In the genomic region with DNA sequence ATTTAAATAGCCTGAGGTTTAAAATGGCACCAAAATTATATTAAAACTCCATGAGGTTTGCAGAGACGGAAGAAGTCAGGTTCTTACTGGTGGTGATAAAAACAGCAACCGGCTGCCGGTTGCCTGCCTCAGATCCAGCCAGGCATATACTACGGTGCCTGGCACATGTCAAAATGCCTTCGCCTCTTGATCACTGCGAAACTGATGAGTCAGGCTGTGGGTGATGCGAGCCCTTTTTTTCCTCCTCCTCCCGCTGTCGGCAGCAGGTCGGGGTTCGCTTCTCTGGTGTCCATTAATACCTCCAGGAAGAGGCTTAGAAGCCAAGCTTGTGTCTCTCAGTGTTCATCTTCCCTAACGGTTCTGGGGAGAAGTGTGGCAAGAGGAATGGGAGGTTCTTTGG, we compare ENCODE assay signal across 8 mouse cellular contexts. TPM values are rescaled to one million over a fixed set of nuclear protein-coding genes. Genes with fewer than 3 reads are reported as not detected.
DNase-seq lines count a peak whose midpoint lies in the region; ATAC-seq and TF ChIP-seq lines count a peak whose summit lies in the region.

No protein-coding gene starts in this region.

- no peak overlapping the region for H3K27ac ChIP-seq in forebrain, postnatal 0 days (ENCODE audit: low read depth, low read length)
- no peak overlapping the region for H3K27ac ChIP-seq in forebrain, embryonic 13.5 days
- peak overlapping the region; percentile 95 for H3K27ac ChIP-seq in CH12.LX (ENCODE audit: insufficient read depth, low read depth)
- H3K27ac ChIP-seq in macrophage, result peak overlapping the region; percentile 97
- H3K27ac ChIP-seq in intestine, postnatal 0 days (ENCODE audit: low read depth, low read length), result no peak overlapping the region

- no peaks in the 10 kb centered on the region for H3K9me3 ChIP-seq in forebrain, postnatal 0 days (ENCODE audit: low read length)
- no peaks in the 10 kb centered on the region for H3K9me3 ChIP-seq in forebrain, embryonic 13.5 days (replicated peaks)
- H3K9me3 ChIP-seq in CH12.LX (replicated peaks; ENCODE audit: low read length), result no peaks in the 10 kb centered on the region
- no peaks in the 10 kb centered on the region for H3K9me3 ChIP-seq in intestine, postnatal 0 days (ENCODE audit: control insufficient read depth)

- no peaks in the 10 kb centered on the region for H3K4me1 ChIP-seq in forebrain, postnatal 0 days (ENCODE audit: insufficient read depth)
- peaks cover 15% of the 10 kb centered on the region; the same call in 1 of the 2 replicates for H3K4me1 ChIP-seq in forebrain, embryonic 13.5 days
- peaks cover 30 to 87% of the 10 kb centered on the region in 2 experiments for H3K4me1 ChIP-seq in CH12.LX (ENCODE audit: control insufficient read depth in 1 of 2, insufficient read depth in 2 of 2)
- no peaks in the 10 kb centered on the region for H3K4me1 ChIP-seq in intestine, postnatal 0 days (replicated peaks; ENCODE audit: control insufficient read depth, insufficient read depth, low read length)

- in situ Hi-C loops in CH12.LX (cut with MboI; ENCODE audit: low pct_ligation_motif_present, low pct_unique_long_range_greater_than_20kb, low sequenced_read_pairs), result no loop called here

- peak; percentile 49; the same call in 1 of the 2 replicates for TF ChIP-seq POLR2A in CH12.LX (IDR thresholded peaks at IDR 0.05; ENCODE audit: low read depth, low read length)

- no peak overlapping the region for H3K4me3 ChIP-seq in forebrain, postnatal 0 days (ENCODE audit: low read depth, low read length)
- no peak overlapping the region for H3K4me3 ChIP-seq in forebrain, embryonic 13.5 days
- peak overlapping the region in 2 of 3 experiments; percentile 45 to 50 for H3K4me3 ChIP-seq in CH12.LX (replicated peaks in 1 of 3; ENCODE audit: low read depth in 2 of 3, low read length in 2 of 3, poor library complexity in 1 of 3)
- H3K4me3 ChIP-seq in macrophage (ENCODE audit: inconsistent target), result peak overlapping the region; percentile 9; the same call in 1 of the 2 replicates
- no peak overlapping the region for H3K4me3 ChIP-seq in intestine, postnatal 0 days (ENCODE audit: low read depth, low read length)

- H3K27me3 ChIP-seq in forebrain, postnatal 0 days (ENCODE audit: insufficient read depth, low read length), result no peaks in the 10 kb centered on the region
- no peaks in the 10 kb centered on the region for H3K27me3 ChIP-seq in forebrain, embryonic 13.5 days
- H3K27me3 ChIP-seq in CH12.LX (replicated peaks), result no peaks in the 10 kb centered on the region
- no peaks in the 10 kb centered on the region for H3K27me3 ChIP-seq in intestine, postnatal 0 days (replicated peaks; ENCODE audit: control insufficient read depth, insufficient read depth, low read length)

- H3K79me2 ChIP-seq in CH12.LX (replicated peaks; ENCODE audit: control insufficient read depth, extremely low read depth, insufficient read depth, poor library complexity, severe bottlenecking), result peaks cover 4% of the 10 kb centered on the region; the same call in 1 of the 2 replicates
- H3K79me2 ChIP-seq in macrophage (ENCODE audit: inconsistent target), result peaks cover 63% of the 10 kb centered on the region

- dilution Hi-C loops in CH12.LX (cut with MboI; ENCODE audit: extremely low pct_ligation_motif_present, extremely low pct_unique_long_range_greater_than_20kb, low sequenced_read_pairs), result loop anchor here (25.0 kb wide), 1 partner anchor 107 kb away; no protein-coding TSS in a partner anchor

- no peak overlapping the region for H3K9ac ChIP-seq in forebrain, postnatal 0 days
- no peak overlapping the region for H3K9ac ChIP-seq in forebrain, embryonic 13.5 days
- H3K9ac ChIP-seq in CH12.LX (ENCODE audit: insufficient read depth, low read depth), result peak overlapping the region; percentile 69
- no peak overlapping the region for H3K9ac ChIP-seq in intestine, postnatal 0 days (ENCODE audit: low read depth, low read length)

- WGBS in forebrain, postnatal 0 days, result 65% methylated on average over 12 of the region's 12 CpGs
- WGBS in forebrain, embryonic 13.5 days, result 83% methylated on average over 12 of the region's 12 CpGs
- WGBS in macrophage (ENCODE audit: missing documents), result 1% methylated on average over 12 of the region's 12 CpGs
- 65% methylated on average over 12 of the region's 12 CpGs for WGBS in intestine, postnatal 0 days

- H3K4me2 ChIP-seq in forebrain, postnatal 0 days (ENCODE audit: low read depth), result no peak overlapping the region
- no peak overlapping the region for H3K4me2 ChIP-seq in forebrain, embryonic 13.5 days
- peak overlapping the region; percentile 59 for H3K4me2 ChIP-seq in CH12.LX (ENCODE audit: insufficient read depth, low read depth, poor library complexity, severe bottlenecking)
- H3K4me2 ChIP-seq in intestine, postnatal 0 days (replicated peaks; ENCODE audit: low read depth), result no peak overlapping the region

- DNase-seq in forebrain, postnatal 0 days, result peak; percentile 33
- DNase-seq in CH12.LX (ENCODE audit: extremely low read depth), result peak; percentile 92
- DNase-seq in cerebellum, postnatal 36 days, result peak; percentile 65 to 66
- DNase-seq in thymus, postnatal 10 days (ENCODE audit: low spot score in 2 of 2), result peak; percentile 50 to 52

- ATAC-seq in forebrain, postnatal 0 days, result peak; percentile 58; the same call in 1 of the 2 replicates
- ATAC-seq in forebrain, embryonic 13.5 days, result no peak
- ATAC-seq in inflammation-experienced regulatory T-cells, adult 6 months, result peak; percentile 67
- no peak for ATAC-seq in intestine, postnatal 0 days

- no peak for TF ChIP-seq CTCF in forebrain, postnatal 0 days (IDR thresholded peaks at IDR 0.05; ENCODE audit: low read depth)
- no peak for TF ChIP-seq CTCF in CH12.LX (conservative IDR thresholded peaks at IDR 0.05 in 1 of 2, IDR thresholded peaks at IDR 0.05 in 1 of 2; ENCODE audit: low read depth in 2 of 2, low read length in 2 of 2)
- TF ChIP-seq CTCF in intestine, postnatal 0 days (IDR thresholded peaks at IDR 0.05; ENCODE audit: low read depth), result no peak

- TF ChIP-seq RAD21 in CH12.LX (IDR thresholded peaks at IDR 0.05; ENCODE audit: low read depth, low read length), result no peak; the same call in none of the 2 replicates

- peaks cover 2% of the 10 kb centered on the region; the same call in 1 of the 2 replicates for H3K36me3 ChIP-seq in forebrain, postnatal 0 days (ENCODE audit: insufficient read depth)
- peaks cover 11% of the 10 kb centered on the region; the same call in 1 of the 2 replicates for H3K36me3 ChIP-seq in forebrain, embryonic 13.5 days (ENCODE audit: poor library complexity, severe bottlenecking)
- H3K36me3 ChIP-seq in CH12.LX (replicated peaks in 1 of 2; ENCODE audit: control insufficient read depth in 1 of 2, insufficient read depth in 1 of 2, low read length in 1 of 2) (no peaks in the 10 kb centered on the region), macrophage (ENCODE audit: inconsistent target) (peaks cover 11% of the 10 kb centered on the region; the same call in 1 of the 2 replicates)
- H3K36me3 ChIP-seq in intestine, postnatal 0 days (ENCODE audit: control insufficient read depth, insufficient read depth), result no peaks in the 10 kb centered on the region

- TF ChIP-seq EP300 in CH12.LX (IDR thresholded peaks at IDR 0.05; ENCODE audit: low read length), result no peak

TF ChIP-seq in CH12.LX, 34 proteins besides CTCF, POLR2A, EP300 and RAD21 (continues in another document):
- TF ChIP-seq IRF4 (IDR thresholded peaks at IDR 0.05; ENCODE audit: low read depth, low read length) (peak; percentile 34; the same call in 1 of the 2 replicates), ZC3H11A (IDR thresholded peaks at IDR 0.05; ENCODE audit: low read depth, low read length) (no peak), MAZ (IDR thresholded peaks at IDR 0.05; ENCODE audit: low read depth, low read length) (0 out of 2 replicates have a peak, but pooled peaks have one; percentile 6), MEF2A (IDR thresholded peaks at IDR 0.05; ENCODE audit: borderline replicate concordance, low read depth, low read length) (peak; percentile 77), UBTF (IDR thresholded peaks at IDR 0.05; ENCODE audit: low read depth, low read length) (no peak), RCOR1 (conservative IDR thresholded peaks at IDR 0.05; ENCODE audit: low read depth, low read length) (no peak), KAT2A (IDR thresholded peaks at IDR 0.05; ENCODE audit: insufficient replicate concordance, low read length) (0 out of 2 replicates have a peak, but pooled peaks have one; percentile 24), CHD2 (IDR thresholded peaks at IDR 0.05; ENCODE audit: low read length) (0 out of 2 replicates have a peak, but pooled peaks have one; percentile 15), TCF12 (IDR thresholded peaks at IDR 0.05; ENCODE audit: low read depth, low read length) (peak; percentile 67), ZMIZ1 (IDR thresholded peaks at IDR 0.05; ENCODE audit: low read depth, low read length) (no peak), NRF1 (IDR thresholded peaks at IDR 0.05; ENCODE audit: low read depth, low read length) (peak; percentile 23; the same call in 1 of the 2 replicates), PAX5 (IDR thresholded peaks at IDR 0.05; ENCODE audit: low read length) (no peak), MAFK (IDR thresholded peaks at IDR 0.05; ENCODE audit: insufficient replicate concordance, low read length) (peak; percentile 99), MXI1 (IDR thresholded peaks at IDR 0.05; ENCODE audit: low read depth, low read length) (peak; percentile 82; the same call in 1 of the 2 replicates), SIN3A (IDR thresholded peaks at IDR 0.05; ENCODE audit: low read length) (peak; percentile 85; the same call in 1 of the 2 replicates), USF2 (conservative IDR thresholded peaks at IDR 0.05; ENCODE audit: low read depth, low read length) (no peak), SMC3 (IDR thresholded peaks at IDR 0.05; ENCODE audit: low read depth, low read length) (peak; percentile 27)

RNA-seq across cellular contexts. Expression of a gene that starts 25.1 kb away (rescaled TPM):
- 47.9 and 70.2 TPM in 2 replicates for total RNA-seq in forebrain, postnatal 0 days (2014; rRNA removed)
- polyA plus RNA-seq in forebrain, postnatal 0 days (2015; fragmentation: Nextera tagmentation; extraction: Ambion mirVana), result 5.8 and 11.5 TPM in 2 replicates
- 7.2 and 8.3 TPM in 2 replicates for polyA plus RNA-seq in forebrain, embryonic 13.5 days (2015; fragmentation: Nextera tagmentation; extraction: Ambion mirVana)
- total RNA-seq in CH12.LX (2012; rRNA removed), result 33.0 and 38.4 TPM in 2 replicates
- 31.2 and 34.4 TPM in 2 replicates for total RNA-seq in CH12.LX (2014; rRNA removed)
- 26.6 and 27.6 TPM in 2 replicates for polyA plus RNA-seq in CH12.LX (2012; ENCODE audit: insufficient read length, low read depth)
- 10 to 100 TPM; 21.8 to 22.9 (median 22.5) TPM for polyA plus RNA-seq in inflammation-experienced regulatory T-cells, adult 6 months (2017; shearing (Covaris generic))
- total RNA-seq in macrophage (2018; cell fraction: chromatin; rRNA removed), result 100 to 1,000 TPM in 19 of 26 experiments, 10 to 100 TPM in 7; 52.3 to 498 (median 189) TPM
- 100 to 1,000 TPM in 13 of 26 experiments, 10 to 100 TPM in 13; 46.6 to 206 (median 101) TPM for total RNA-seq in macrophage (2018; cell fraction: cytosol; rRNA removed)
- 100 to 1,000 TPM in 22 of 26 experiments, 10 to 100 TPM in 4; 64.0 to 351 (median 144) TPM for total RNA-seq in macrophage (2018; cell fraction: nucleus; rRNA removed)
- polyA plus RNA-seq in macrophage (2018), result 55.1 to 117 TPM (median 105 TPM) in 3 replicates
- polyA plus RNA-seq in intestine, postnatal 0 days (2015; fragmentation: Nextera tagmentation; extraction: Ambion mirVana), result 0.70 and 0.80 TPM in 2 replicates

Comparison
In these comparisons a context has a peak if more than half of its experiments do, and no peak if none do; other contexts are left out.
1. ATAC-seq: peak in forebrain, postnatal 0 days (single experiment) and inflammation-experienced regulatory T-cells, adult 6 months (single experiment); none in forebrain, embryonic 13.5 days (single experiment) and intestine, postnatal 0 days (single experiment).
2. DNase-seq: peak in every context shown above with its lines; median percentile 92 in CH12.LX; 66 in cerebellum, postnatal 36 days; 51 in thymus, postnatal 10 days; 33 in forebrain, postnatal 0 days.
3. H3K27ac ChIP-seq: peak in CH12.LX (single experiment) and macrophage (single experiment); none in forebrain, postnatal 0 days (single experiment), forebrain, embryonic 13.5 days (single experiment) and intestine, postnatal 0 days (single experiment).
4. H3K4me3 ChIP-seq: peak in CH12.LX (2 of 3) and macrophage (single experiment); none in forebrain, postnatal 0 days (single experiment), forebrain, embryonic 13.5 days (single experiment) and intestine, postnatal 0 days (single experiment).